Mouse (Mus musculus) heart, postnatal 0 days (tissue): ENCODE data around the gene Hfm1. TPM values are rescaled to one million over a fixed set of nuclear protein-coding genes. Genes with fewer than 3 reads are reported as not detected.

Experiments
- ATAC-seq: fragments of 200-750 bp; cut with Nextera tagmentation; 2 replicates; pipeline ENCODE4 v1.8.0; 2017; ENCODE audit warnings: low read depth, moderate number of reproducible peaks, moderate library complexity; ENCODE audit not compliant: insufficient read depth
- DNase-seq: peaks from one replicate; pipeline ENCODE4 v3.0.0-alpha.2; 2016; ENCODE audit warnings: low spot score
- H3K27ac ChIP-seq: fragments of 300-500 bp; sonication (generic); 2 replicates; pipeline ENCODE4 v1.5.1; 2014; ENCODE audit warnings: low read depth, mild to moderate bottlenecking
- H3K27me3 ChIP-seq: fragments of 300-500 bp; sonication (generic); 2 replicates; pipeline ENCODE4 v1.6.1; 2014; ENCODE audit warnings: low read length, mixed read lengths; ENCODE audit not compliant: control insufficient read depth, insufficient read depth
- H3K36me3 ChIP-seq: fragments of 300-500 bp; sonication (generic); replicated peaks from 2 replicates; pipeline ENCODE4 v1.6.1; 2014; ENCODE audit warnings: low read length, mixed read lengths; ENCODE audit not compliant: control insufficient read depth, insufficient read depth
- H3K4me1 ChIP-seq: fragments of 300-500 bp; sonication (generic); 2 replicates; pipeline ENCODE4 v1.6.1; 2014; ENCODE audit warnings: antibody characterized with exemption; ENCODE audit not compliant: control insufficient read depth, insufficient read depth
- H3K4me2 ChIP-seq: fragments of 300-500 bp; sonication (generic); 2 replicates; pipeline ENCODE4 v1.6.1; 2014; ENCODE audit warnings: low read depth, mild to moderate bottlenecking, low read length, moderate library complexity
- H3K4me3 ChIP-seq: fragments of 300-500 bp; sonication (generic); 2 replicates; pipeline ENCODE4 v1.5.1; 2014; ENCODE audit warnings: low read depth, low read length
- H3K9ac ChIP-seq: fragments of 300-500 bp; sonication (generic); replicated peaks from 2 replicates; pipeline ENCODE4 v1.6.1; 2014; ENCODE audit warnings: low read depth, low read length, mixed read lengths
- H3K9me3 ChIP-seq: fragments of 300-500 bp; sonication (generic); replicated peaks from 2 replicates; pipeline ENCODE4 v1.6.1; 2016; ENCODE audit warnings: low read length; ENCODE audit not compliant: control insufficient read depth
- CTCF ChIP-seq: IDR thresholded peaks from 2 replicates; pipeline ENCODE4 v1.5.1; 2016; ENCODE audit warnings: antibody characterized with exemption, control low read depth, low read depth
- EP300 ChIP-seq: IDR thresholded peaks from 2 replicates; pipeline ENCODE4 v1.6.1; 2016; ENCODE audit warnings: antibody characterized with exemption, low read depth
- WGBS: fragments of 180-500 bp; shearing (Covaris S2); extraction: QIAGEN DNeasy Blood & Tissue Kit; methylation state at CpG from one replicate; pipeline ENCODE4 v1.1.7; 2014; 5-methylcytosine and 5-hydroxymethylcytosine counted together
- polyA plus RNA-seq: library from polyadenylated mRNA; unstranded; fragments of >200 nt; fragmentation: Nextera tagmentation; extraction: Ambion mirVana; gene quantifications from 2 replicates; pipeline ENCODE4 v1.2.1, GENCODE M21; 2015
- total RNA-seq: library from RNA; depleted of rRNA; stranded (reverse); fragments of >200 nt; gene quantifications from 2 replicates; pipeline ENCODE4 v1.2.3, GENCODE M21; 2014; ENCODE audit warnings: low replicate concordance

The Hfm1 gene
- total and polyA plus RNA-seq, 2 experiments from 2014 or later = 0.25 TPM; not detected in 1

GRCm38 (mm10) chr5:106963584-106964512 lies 37.7 kb upstream of the Hfm1 start, which contains the start of gene Cdc7:
TSS of gene Cdc7 (plus strand) at chr5:106964322.
- DNase-seq (peak; percentile 90), ATAC-seq (peak; percentile 92)
- WGBS = 5% methylated on average over 54 of the region's 54 CpGs
- 0 out of 2 replicates have a peak, but pooled peaks cover 4% of the 10 kb centered on the region for H3K9me3 ChIP-seq
- peak within 1 kb of the TSS; percentile 25; the same call in 1 of the 2 replicates for H3K27ac ChIP-seq
- H3K36me3 ChIP-seq = no peaks in the 10 kb centered on the region; the same call in 1 of the 2 replicates
- no peaks in the 10 kb centered on the region for H3K27me3 ChIP-seq
- H3K4me1 ChIP-seq = peaks cover 3% of the 10 kb centered on the region; the same call in 1 of the 2 replicates
- H3K9ac ChIP-seq = peak within 1 kb of the TSS; percentile 48
- H3K4me3 ChIP-seq = peak within 1 kb of the TSS; percentile 67
- TF ChIP-seq EP300 = no peak
- peak within 1 kb of the TSS; percentile 99 for H3K4me2 ChIP-seq

- 0 out of 2 replicates have a peak, but pooled peaks cover 4% of the 10 kb centered on the region for H3K9me3 ChIP-seq
- TF ChIP-seq EP300 (no peak), CTCF (no peak)
- H3K4me1 ChIP-seq = peaks cover 3% of the 10 kb centered on the region; the same call in 1 of the 2 replicates
- DNase-seq = no peak
- no peak overlapping the region for H3K9ac ChIP-seq
- no peak for ATAC-seq
- no peaks in the 10 kb centered on the region for H3K36me3 ChIP-seq
- no peak overlapping the region for H3K27ac ChIP-seq
- no peak overlapping the region for H3K4me2 ChIP-seq
- H3K27me3 ChIP-seq = no peaks in the 10 kb centered on the region
- WGBS = 76% methylated on average over 2 of the region's 2 CpGs
- no peak overlapping the region for H3K4me3 ChIP-seq
Observed at GRCm38 (mm10) chr5:106960451-106960850, 34.3 kb upstream of the Hfm1 start.

DNA sequence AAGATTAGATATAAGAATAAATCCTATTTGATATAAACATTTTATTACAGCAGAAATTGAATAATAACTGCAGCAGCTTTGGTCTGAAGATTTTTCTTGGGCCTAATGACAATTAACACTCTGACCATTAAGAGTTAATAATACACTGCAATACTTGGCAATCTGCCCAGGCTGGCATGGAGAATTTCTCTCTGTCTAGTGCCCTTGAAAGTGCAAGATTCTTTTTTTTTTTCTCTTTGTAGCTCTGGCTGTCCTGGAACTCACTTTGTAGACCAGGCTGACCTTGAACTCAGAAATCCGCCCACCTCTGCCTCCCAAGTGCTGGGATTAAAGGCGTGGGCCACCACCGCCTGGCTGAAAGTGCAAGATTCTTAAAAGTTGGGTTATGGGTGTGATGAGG lies 32.9 kb upstream of the Hfm1 start:
- H3K9ac ChIP-seq = no peak overlapping the region
- no peak overlapping the region for H3K27ac ChIP-seq
- 0 out of 2 replicates have a peak, but pooled peaks cover 8% of the 10 kb centered on the region for H3K9me3 ChIP-seq
- no peaks in the 10 kb centered on the region for H3K36me3 ChIP-seq
- DNase-seq (no peak), ATAC-seq (no peak)
- TF ChIP-seq CTCF (no peak), EP300 (no peak)
- no peaks in the 10 kb centered on the region for H3K27me3 ChIP-seq
- 0 out of 2 replicates have a peak, but pooled peaks cover 3% of the 10 kb centered on the region for H3K4me1 ChIP-seq
- 51% methylated on average over 3 of the region's 3 CpGs for WGBS
- H3K4me3 ChIP-seq = no peak overlapping the region
- H3K4me2 ChIP-seq = no peak overlapping the region

DNA sequence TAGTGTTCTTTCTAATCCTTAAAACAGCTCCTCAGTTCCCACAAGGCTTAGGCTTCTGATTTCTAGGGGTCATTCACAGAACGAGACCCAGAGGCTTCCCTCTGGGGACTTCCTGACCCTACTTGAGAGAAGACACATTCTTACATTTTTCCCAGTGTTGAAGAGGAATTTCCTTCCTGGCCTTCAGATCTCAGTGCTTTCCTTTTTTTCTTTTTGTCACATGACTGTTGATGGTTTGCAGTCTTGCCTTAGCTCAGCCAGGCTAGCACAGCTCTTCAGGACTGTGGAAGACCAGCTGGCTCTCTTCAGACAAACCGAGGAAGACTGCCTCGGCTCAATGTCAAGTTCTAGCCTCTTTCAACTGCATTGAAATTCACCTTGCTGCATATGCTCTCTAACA lies 30.3 kb upstream of the Hfm1 start:
- Histone ChIP-seq H3K9me3 (0 out of 2 replicates have a peak, but pooled peaks cover 13% of the 10 kb centered on the region), H3K4me2 (no peak overlapping the region), H3K36me3 (no peaks in the 10 kb centered on the region), H3K4me1 (no peaks in the 10 kb centered on the region), H3K4me3 (no peak overlapping the region), H3K27ac (no peak overlapping the region), H3K9ac (no peak overlapping the region), H3K27me3 (no peaks in the 10 kb centered on the region)
- no peak for TF ChIP-seq EP300
- TF ChIP-seq CTCF = no peak
- ATAC-seq (peak; percentile 47), DNase-seq (peak; percentile 44)
- 49% methylated on average over 3 of the region's 3 CpGs for WGBS

DNA sequence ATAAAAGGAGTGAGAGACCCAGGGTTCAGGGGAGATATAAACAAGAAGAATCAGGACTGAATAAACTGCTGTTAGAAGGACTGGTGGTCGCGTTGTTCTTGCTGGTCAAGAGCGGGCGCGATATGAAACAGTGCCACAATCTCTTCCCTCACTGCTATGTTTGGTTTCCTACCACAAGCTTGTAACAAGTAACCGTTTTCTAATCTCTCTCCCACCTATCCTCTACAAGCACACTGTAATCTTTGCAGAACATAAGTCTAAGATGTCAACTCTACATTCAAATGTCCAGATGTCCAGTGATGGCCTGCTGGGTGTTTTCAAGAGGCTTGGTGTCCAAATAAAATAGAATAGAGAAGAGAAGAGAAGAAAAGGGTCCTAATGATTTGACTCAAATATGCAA lies 22.6 kb upstream of the Hfm1 start:
- Histone ChIP-seq H3K4me1 (no peaks in the 10 kb centered on the region), H3K9ac (no peak overlapping the region), H3K27ac (no peak overlapping the region), H3K9me3 (0 out of 2 replicates have a peak, but pooled peaks cover 1% of the 10 kb centered on the region), H3K4me2 (no peak overlapping the region), H3K4me3 (no peak overlapping the region), H3K27me3 (no peaks in the 10 kb centered on the region), H3K36me3 (no peaks in the 10 kb centered on the region)
- WGBS = 75% methylated on average over 6 of the region's 6 CpGs
- TF ChIP-seq EP300 = no peak
- no peak for TF ChIP-seq CTCF
- no peak for ATAC-seq
- DNase-seq = no peak
